Mouse (Mus musculus): ENCODE measurements at regions not wholly inside any gene's neighbourhood (a gene's known extent, or its start where the extent isn't known, plus 50 kb on each side); places are given as distances from the start of the nearest gene placed in this dataset. TPM values are rescaled to one million over a fixed set of nuclear protein-coding genes. Genes with fewer than 3 reads are reported as not detected.

DNA sequence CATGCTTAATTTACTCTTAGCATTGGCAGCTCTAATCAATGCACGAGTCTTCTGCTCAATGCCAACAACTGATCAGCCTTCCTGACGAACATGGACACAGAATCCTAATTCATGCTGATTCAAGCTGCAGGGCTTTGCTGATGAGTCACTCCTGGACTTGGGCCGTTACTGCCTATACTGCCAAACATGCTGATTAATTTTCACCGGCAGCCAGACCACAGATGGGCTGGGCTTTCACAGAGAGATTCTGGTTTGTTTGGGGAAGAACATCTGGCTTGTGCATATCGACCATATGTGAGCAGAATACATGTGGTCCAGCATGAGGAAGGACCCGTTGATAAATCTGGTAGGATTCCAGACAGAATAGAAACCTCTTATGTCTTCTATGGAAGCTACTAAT is 358.9 kb downstream of the Xylt1 start:
- DNase-seq (ENCODE audit: low spot score) (peak; percentile 85), ATAC-seq (ENCODE audit: low read depth) (peak; percentile 78)
- WGBS = 47% methylated on average over 6 of the region's 6 CpGs
- Histone ChIP-seq H3K4me3 (ENCODE audit: low read depth, low read length) (no peak overlapping the region), H3K27ac (replicated peaks; ENCODE audit: low read depth, low read length) (no peak overlapping the region), H3K9ac (ENCODE audit: low read depth, low read length) (no peak overlapping the region), H3K36me3 (ENCODE audit: control insufficient read depth, insufficient read depth, low read length) (no peaks in the 10 kb centered on the region), H3K4me2 (ENCODE audit: low read depth, low read length) (no peak overlapping the region), H3K9me3 (ENCODE audit: control insufficient read depth, low read length) (no peaks in the 10 kb centered on the region), H3K4me1 (ENCODE audit: control insufficient read depth, insufficient read depth, low read length) (no peaks in the 10 kb centered on the region), H3K27me3 (replicated peaks; ENCODE audit: control insufficient read depth, insufficient read depth, low read length) (no peaks in the 10 kb centered on the region)

DNA sequence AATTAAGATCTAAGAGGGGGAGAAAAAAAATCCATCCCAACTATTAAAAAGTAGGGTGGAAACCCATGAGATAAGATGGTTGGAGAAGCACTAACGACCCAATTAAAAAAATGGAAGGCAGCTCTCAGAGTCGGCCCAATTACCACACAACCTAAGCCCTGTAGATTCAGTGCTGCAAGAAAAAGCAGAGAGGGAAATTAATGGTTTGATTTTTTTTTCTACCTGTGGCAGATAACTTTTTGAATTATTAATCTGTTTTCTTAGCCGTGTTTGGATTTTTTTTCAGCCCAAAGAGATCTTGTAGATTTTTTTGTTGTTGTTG is 354.9 kb downstream of the Xylt1 start:
- H3K27ac ChIP-seq (replicated peaks; ENCODE audit: low read depth, low read length) = no peak overlapping the region
- ATAC-seq (ENCODE audit: low read depth) = no peak
- H3K27me3 ChIP-seq (replicated peaks; ENCODE audit: control insufficient read depth, insufficient read depth, low read length) = no peaks in the 10 kb centered on the region
- no peak overlapping the region for H3K9ac ChIP-seq (ENCODE audit: low read depth, low read length)
- no peak overlapping the region for H3K4me2 ChIP-seq (ENCODE audit: low read depth, low read length)
- H3K36me3 ChIP-seq (ENCODE audit: control insufficient read depth, insufficient read depth, low read length) = no peaks in the 10 kb centered on the region
- no peak for DNase-seq (ENCODE audit: low spot score)
- no peaks in the 10 kb centered on the region for H3K4me1 ChIP-seq (ENCODE audit: control insufficient read depth, insufficient read depth, low read length)
- WGBS = 65% methylated on average over 3 of the region's 3 CpGs
- no peaks in the 10 kb centered on the region for H3K9me3 ChIP-seq (ENCODE audit: control insufficient read depth, low read length)
- no peak overlapping the region for H3K4me3 ChIP-seq (ENCODE audit: low read depth, low read length)

DNA sequence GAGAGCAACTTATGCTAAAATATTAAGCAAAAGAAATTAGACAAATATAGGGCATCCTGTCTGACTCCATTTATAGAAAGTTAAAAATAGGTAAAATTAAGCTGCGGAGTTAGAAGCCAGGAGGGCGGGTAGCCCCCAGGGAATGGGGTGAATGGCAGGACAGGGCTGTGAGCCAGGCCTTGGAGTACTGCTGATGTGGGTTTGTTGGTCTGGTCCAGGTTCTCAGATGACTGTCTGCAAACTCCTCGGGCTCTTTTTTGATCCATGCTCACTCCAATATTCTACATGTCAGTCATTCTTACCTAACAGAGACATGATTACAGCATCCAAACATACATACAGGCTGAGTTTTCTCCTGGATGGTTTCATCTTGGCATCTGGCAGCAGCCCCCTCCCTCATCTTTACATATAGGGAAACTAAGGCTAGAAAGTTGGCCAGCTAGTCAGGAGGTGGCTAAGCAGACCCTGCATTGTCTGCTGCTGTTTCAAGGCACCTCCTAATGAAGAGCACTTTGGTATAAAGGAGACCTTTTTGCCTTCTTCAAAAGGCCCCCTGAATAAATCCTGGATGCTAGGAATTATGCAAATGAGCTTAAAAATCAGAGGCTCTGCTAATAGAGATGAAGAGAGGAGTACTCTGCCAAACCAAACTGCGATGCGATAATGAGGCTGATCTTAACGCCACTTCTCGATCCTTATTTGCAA is 354.4 kb downstream of the Xylt1 start:
- Histone ChIP-seq H3K27me3 (replicated peaks; ENCODE audit: control insufficient read depth, insufficient read depth, low read length) (no peaks in the 10 kb centered on the region), H3K9ac (ENCODE audit: low read depth, low read length) (no peak overlapping the region), H3K36me3 (ENCODE audit: control insufficient read depth, insufficient read depth, low read length) (no peaks in the 10 kb centered on the region), H3K9me3 (ENCODE audit: control insufficient read depth, low read length) (no peaks in the 10 kb centered on the region), H3K27ac (replicated peaks; ENCODE audit: low read depth, low read length) (no peak overlapping the region), H3K4me3 (ENCODE audit: low read depth, low read length) (no peak overlapping the region), H3K4me2 (ENCODE audit: low read depth, low read length) (no peak overlapping the region), H3K4me1 (ENCODE audit: control insufficient read depth, insufficient read depth, low read length) (no peaks in the 10 kb centered on the region)
- WGBS = 74% methylated on average over 7 of the region's 7 CpGs
- ATAC-seq (ENCODE audit: low read depth) (no peak), DNase-seq (ENCODE audit: low spot score) (peak; percentile 33)

DNA sequence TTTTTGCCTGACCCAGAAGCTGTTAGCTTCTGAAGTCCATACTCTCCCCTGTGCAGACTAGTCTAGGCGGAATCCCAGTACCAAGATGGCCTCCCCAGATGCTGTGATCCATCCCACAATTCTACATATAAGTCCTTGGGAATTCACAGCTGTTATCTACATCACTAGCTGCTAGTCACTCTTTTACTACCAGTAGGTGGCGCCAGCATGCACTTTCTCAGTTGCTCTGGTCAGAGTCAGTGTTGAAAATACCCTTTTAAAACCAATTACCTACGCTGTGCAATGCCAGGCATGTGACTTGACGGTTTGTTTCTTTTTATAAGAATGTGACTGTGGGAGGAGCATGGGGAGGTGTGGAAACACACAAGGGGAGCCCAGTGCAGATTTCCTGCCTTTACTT is 348.3 kb downstream of the Xylt1 start:
- DNase-seq (ENCODE audit: low spot score) = no peak
- Histone ChIP-seq H3K4me2 (ENCODE audit: low read depth, low read length) (no peak overlapping the region), H3K27ac (replicated peaks; ENCODE audit: low read depth, low read length) (no peak overlapping the region), H3K27me3 (replicated peaks; ENCODE audit: control insufficient read depth, insufficient read depth, low read length) (no peaks in the 10 kb centered on the region), H3K4me3 (ENCODE audit: low read depth, low read length) (no peak overlapping the region), H3K9ac (ENCODE audit: low read depth, low read length) (no peak overlapping the region), H3K4me1 (ENCODE audit: control insufficient read depth, insufficient read depth, low read length) (no peaks in the 10 kb centered on the region; the same call in 1 of the 2 replicates), H3K9me3 (ENCODE audit: control insufficient read depth, low read length) (0 out of 2 replicates have a peak, but pooled peaks cover 5% of the 10 kb centered on the region), H3K36me3 (ENCODE audit: control insufficient read depth, insufficient read depth, low read length) (no peaks in the 10 kb centered on the region)
- 71% methylated on average over 4 of the region's 4 CpGs for WGBS
- no peak for ATAC-seq (ENCODE audit: low read depth)

Small RNA genes in the stretch of these regions (microRNA-seq; reads per million reads assigned to microRNA genes)
- not detected for gene Gm24063 (ENCODE audit: borderline number of aligned reads)

Data from embryonic facial prominence, embryonic 14.5 days (tissue).